Mouse (Mus musculus) left cerebral cortex, adult 18-20 months (tissue): ENCODE results near the gene Pcnx. TPM values are rescaled to one million over a fixed set of nuclear protein-coding genes. Genes with fewer than 3 reads are reported as not detected.

ENCODE experiments used
- DNase-seq, 2 experiments: peaks; one replicate each; pipeline ENCODE4 v3.0.0; 2021 to 2022; ENCODE audit warnings: low spot score in 2 of 2, mixed read lengths in 1 of 2
- total RNA-seq, 2 experiments: library from RNA; stranded (reverse); gene quantifications; 2 replicates each; pipeline ENCODE4 v1.2.3; 2021

Pcnx gene
- total RNA-seq, 2 experiments from 2014 or later = 80.1 to 90.0 TPM

- no peak for DNase-seq
These were observed 32.1 kb downstream of the Pcnx start for GRCm38 (mm10) chr12:81891946-81892345.

DNA sequence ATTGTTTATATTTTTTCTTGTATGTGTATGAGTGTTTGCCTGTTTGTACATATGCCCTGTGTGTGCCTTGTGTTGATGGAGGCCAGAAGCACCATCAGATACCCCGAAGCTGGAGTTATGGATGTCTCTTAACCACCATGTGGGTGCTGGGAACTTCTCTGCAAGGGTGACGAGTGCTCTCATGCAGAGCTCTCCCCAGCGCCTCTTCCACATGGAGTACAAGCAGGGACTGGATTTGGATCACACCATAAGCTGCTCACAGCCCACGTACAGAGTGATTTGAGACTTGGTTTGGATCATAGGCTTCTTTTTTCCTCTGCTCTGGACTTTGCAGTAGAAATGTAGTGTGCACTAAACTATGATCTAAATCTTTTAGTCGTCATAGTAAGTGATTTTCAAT, 34.5 kb downstream of the Pcnx start:
- peak; percentile 39 to 50 for DNase-seq

- no peak for DNase-seq
These were observed 36.2 kb downstream of the Pcnx start for GRCm38 (mm10) chr12:81895986-81896385.

GRCm38 (mm10) chr12:81904456-81904855, 44.6 kb downstream of the Pcnx start:
- DNase-seq = no peak

DNA sequence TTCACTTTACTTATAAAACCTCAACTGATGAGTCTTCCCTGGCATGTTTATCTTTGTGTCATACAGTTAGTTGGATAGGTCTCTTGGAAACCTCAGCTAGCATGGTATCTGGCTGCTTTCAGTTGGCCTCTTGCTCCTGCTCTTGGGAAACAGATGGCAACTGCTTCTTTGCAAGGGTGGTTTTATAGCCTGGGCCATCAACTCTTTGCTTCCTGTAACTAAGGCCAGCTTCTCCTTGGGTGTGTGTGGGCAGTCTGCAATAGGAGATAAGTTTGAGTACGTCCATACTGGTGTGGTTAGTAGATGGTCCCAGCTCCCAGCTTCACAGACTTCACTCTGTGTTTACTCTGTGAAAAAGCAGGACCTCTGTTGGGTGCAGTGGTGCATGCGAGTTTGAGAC, 46.0 kb downstream of the Pcnx start:
- no peak for DNase-seq

DNA sequence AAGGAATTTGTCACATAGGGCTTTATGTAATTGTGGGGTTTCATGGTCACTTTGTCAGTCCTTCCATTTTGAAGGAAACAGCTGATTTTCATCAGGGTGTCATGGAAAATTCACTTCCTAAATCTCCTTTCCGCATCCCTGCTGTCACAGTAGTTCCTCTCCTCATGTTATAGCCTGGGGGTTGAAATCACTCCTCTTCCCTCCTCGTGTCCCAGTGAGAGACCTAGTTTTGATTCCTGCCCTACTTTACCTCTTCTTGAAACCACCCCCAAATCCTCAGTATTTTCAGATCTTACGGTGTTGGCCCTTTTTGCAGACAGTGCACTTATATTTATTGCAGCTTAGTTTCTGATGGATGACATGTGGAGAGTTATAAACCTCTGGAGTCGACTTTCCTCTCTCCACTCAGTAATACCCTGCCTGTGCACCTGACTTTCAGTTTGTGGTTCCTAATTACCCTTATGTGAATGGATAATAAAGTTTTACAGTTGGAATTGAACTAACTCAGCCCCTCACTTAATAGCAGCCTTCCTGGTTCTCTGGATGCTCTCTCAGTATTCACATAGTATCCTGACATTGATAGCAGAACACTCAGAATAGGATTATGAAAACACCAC, 48.0 kb downstream of the Pcnx start:
- no peak for DNase-seq

DNA sequence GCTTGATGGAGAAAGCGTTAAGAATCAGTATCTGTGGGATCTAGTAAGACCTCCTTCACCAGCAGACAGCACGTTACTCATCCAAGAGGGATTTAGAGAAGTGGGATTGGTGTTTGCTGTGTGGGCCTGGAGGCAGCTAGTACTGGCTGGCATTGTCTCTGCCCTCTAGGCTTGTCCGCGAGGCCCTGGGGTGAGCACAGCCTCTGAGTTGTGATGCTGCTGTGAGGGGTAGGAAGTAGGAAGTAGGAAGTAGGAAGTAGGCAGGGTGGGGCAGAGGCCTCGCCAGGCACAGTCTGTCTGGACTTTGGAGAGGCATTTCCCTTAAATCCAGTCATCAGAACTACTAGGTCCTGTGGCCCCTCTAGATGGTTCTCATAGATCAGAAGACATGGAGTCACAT, 50.6 kb downstream of the Pcnx start:
- DNase-seq = no peak

GRCm38 (mm10) chr12:81915176-81915950, 55.5 kb downstream of the Pcnx start:
- peak; percentile 76 to 81 for DNase-seq

GRCm38 (mm10) chr12:81918346-81918745, 58.5 kb downstream of the Pcnx start:
- DNase-seq = no peak

DNA sequence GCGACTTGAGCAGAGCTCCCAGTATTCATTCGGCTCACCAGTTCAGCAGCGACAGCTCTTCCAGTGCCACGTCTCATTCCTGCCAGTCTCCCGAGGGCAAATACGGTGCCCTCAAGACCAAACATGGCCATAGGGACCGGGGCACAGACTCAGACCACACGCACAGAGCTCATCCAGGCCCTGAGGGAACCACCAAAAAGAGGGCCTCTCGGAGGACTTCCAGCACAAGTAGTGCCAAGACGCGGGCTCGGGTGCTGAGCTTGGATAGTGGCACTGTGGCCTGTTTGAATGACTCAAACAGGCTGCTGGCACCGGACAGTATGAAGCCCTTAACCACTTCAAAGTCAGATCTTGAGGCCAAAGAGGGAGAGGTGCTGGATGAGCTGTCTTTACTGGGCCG, 59.1 kb downstream of the Pcnx start:
- no peak for DNase-seq

DNA sequence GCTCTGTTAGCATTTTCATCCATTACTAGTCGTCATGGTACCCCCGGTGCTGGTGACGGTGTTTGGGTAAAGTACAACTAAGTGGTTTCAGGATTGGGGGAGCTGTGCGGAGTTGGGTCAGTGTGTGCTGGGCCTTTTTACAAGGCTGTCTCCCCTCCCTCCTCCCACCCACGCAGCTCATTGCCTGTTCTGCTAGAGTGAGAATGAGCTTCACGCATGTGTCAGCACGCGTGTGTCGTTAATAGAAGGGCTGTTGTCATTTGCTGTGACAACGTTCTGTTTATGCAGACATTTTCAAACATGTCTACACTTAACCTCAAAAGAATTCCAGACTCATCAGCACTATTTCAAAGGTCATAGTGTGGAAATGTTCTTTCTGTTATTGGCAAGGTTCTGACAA, 60.2 kb downstream of the Pcnx start:
- no peak for DNase-seq

GRCm38 (mm10) chr12:81920614-81921013, 60.8 kb downstream of the Pcnx start:
- no peak for DNase-seq

DNA sequence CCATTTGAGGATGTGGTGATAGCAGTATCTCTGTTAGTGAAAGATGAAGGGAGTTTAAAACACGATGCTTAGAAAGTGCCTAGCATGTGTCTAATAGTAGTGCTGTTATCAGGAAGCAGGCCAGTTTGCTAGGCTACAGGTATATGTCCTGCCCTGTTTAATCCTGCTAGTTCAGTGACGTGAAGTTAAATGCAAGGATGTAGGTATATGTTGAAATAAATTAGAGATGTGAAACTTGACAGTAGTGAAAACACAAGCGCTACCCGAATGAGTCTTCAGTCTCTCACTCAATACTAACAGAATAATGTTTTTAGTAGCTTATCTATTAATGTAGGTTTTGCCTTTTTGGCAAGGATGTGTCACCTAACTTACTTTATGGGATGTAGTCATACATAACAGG, 62.0 kb downstream of the Pcnx start:
- no peak for DNase-seq

GRCm38 (mm10) chr12:81922838-81923237, 63.0 kb downstream of the Pcnx start:
- DNase-seq = no peak

DNA sequence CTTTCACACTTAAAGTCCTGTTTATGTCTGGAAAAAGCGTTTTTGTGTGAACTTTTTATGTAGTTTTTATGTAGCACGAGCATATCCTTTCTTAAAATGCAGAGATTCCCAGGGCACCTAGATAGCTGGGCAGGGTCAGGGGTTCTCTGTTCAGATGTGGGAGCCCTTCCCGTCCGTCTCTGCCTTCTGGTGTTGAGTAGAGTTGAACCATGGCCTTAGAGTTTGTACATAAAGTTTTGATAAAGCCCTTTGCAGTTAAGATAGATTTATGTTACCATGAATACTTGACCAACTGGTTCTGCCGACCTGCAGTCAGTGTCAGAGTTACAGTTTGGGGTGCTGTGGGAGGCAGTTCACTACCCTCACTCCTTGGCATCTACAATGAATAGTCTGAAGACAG, 67.3 kb downstream of the Pcnx start:
- no peak for DNase-seq

DNA sequence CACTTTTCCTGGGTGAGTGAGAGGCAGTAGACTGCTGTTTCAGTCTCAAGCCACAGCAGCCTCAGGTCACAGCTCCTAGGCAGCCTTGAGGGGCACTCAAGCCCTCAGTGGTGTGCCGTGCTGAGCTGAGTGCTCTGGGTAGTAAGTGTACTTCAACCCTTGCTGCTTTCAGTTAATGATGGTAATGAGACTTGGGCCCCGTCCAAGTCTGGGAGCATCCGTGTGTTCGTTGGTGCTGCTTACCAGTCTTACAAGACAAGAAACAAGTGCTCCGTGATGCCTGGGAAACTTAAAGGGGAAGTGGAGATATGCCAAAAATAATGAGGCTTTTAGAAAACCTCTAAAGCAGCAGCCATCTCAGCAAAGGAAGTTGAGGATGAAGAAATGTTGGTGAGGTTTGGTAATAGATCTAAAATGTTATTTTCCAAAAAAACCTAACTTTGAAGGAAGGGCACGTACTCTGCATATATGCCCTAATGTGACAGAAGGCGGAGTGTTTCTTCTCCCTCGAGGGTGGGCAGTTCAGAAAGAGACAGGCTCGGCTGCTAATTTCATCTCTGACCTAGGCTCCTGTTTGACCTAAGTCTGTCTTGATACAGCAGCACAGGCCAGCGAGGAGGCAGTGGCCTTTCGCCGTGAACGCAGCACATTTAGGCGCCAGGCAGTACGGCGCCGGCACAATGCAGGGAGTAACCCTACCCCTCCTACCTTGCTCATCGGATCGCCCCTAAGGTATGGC, 68.0 kb downstream of the Pcnx start:
- DNase-seq = no peak

- no peak for DNase-seq
These were observed 68.6 kb downstream of the Pcnx start for GRCm38 (mm10) chr12:81928382-81928770.

GRCm38 (mm10) chr12:81932015-81932414, 72.2 kb downstream of the Pcnx start:
- DNase-seq = no peak

- DNase-seq = no peak
These were observed 73.6 kb downstream of the Pcnx start for GRCm38 (mm10) chr12:81933430-81933829.

DNA sequence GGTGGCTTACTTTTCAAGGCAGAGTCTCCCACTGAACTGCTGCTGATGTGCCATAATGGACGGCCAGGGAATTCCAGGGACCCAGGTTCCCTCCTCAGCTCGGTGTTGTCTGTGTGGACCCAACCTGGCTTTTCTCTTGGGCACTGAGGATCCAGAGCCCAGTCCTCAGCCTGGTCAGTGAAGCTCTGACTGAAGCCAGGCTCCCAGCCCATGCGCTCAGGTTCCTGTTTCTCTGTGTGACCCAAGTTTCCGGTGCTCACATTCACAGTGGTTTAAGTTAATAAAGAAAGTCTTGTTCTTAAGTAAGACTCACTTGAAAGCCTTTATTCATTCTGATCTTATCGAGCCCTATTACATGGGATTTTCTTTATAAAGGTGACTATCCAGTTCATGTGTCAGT, 74.7 kb downstream of the Pcnx start:
- no peak for DNase-seq

GRCm38 (mm10) chr12:81936066-81936465, 76.2 kb downstream of the Pcnx start:
- no peak for DNase-seq

GRCm38 (mm10) chr12:81941191-81941590, 81.4 kb downstream of the Pcnx start:
- DNase-seq = no peak
